Mouse (Mus musculus) frontal cortex, adult (tissue): ENCODE results near the gene Scaf4.
A peak's percentile ranks its signal among the peaks of the same experiment; 100 is the strongest.

Experiments used
- ATAC-seq: cut with Nextera tagmentation; 2 replicates; pipeline ENCODE4 v1.9.2; 2017; ENCODE audit warnings: mild to moderate bottlenecking, moderate library complexity, mixed read lengths; ENCODE audit not compliant: low TSS enrichment

The Scaf4 gene

DNA sequence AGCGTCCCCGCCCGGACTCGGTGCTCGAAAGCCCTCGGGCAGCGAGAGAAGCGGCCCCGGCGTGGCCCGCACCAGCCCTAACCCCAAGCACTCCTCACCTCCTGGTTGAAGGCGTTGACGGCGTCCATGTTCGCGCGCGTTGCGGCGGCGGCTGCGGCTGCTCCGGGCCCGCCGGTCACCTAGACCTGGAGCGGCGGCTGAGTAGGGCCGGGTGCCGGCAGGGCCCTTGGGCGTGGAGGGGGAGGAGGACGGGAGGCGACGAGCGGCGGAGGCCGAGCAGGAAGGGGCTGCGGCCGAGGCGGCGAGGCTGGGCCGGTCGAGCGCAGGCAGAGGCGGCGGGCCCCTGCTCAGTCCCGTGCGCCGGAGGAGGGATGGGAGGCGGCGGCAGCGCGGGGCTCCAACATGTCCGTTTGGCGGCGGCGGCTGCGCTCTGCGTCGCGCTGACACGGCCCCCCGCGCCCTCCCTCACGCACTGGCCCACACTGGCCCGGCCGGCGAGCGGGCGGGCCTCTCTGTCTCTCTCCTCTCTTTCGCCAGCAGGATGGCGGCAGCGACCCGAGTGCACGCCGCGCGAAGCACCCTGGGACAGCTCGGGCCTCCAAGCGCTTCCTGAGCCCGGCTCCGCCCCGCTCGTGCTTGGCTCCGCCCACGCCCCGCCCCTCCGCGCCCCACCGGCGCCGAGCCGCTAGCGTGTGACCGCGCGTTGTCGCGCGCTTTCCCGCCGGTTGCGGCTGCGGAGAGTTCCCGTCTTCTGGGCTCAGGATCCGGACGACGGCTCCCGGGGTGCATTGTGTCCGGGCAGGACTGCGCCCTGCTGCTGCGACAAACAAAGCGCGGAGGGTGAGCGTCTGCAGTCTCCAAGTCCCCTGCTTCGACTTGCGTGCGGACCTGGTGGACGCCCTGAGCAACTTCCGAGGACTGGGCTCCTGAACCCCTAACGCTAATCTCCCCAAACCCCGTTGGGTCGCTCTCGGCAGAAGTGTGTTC is at the start of gene Scaf4:
Gene Scaf4, minus strand, starts transcription at position 599 of the 987 bp plus-strand sequence.
- peak; percentile 95 for ATAC-seq

- ATAC-seq = no peak
Observed at GRCm38 (mm10) chr16:90332553-90332952, 48.2 kb upstream of the Scaf4 start.

DNA sequence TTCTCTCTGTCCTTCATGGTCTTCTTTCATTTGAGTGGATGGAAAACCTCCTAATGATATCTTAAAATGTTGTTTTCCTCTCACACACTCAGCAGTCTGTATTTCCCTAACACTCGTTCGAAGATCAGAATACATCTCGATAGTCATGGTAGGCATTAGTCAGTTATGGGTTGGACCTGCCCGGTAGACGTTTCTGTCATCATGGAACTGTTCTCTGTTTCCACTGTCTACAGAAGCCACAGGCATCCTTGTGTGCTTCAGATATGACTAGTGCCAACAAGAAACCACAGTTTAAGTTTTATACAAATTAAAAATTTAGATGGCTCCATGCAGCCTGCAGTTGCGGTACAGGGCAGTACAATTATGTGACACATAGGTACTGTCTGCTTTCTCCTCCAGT is 46.7 kb upstream of the Scaf4 start:
- no peak for ATAC-seq

- ATAC-seq = peak; percentile 89
Observed at GRCm38 (mm10) chr16:90329511-90329910, 45.2 kb upstream of the Scaf4 start.

- ATAC-seq = peak; percentile 96
Observed at GRCm38 (mm10) chr16:90322850-90323528, 38.7 kb upstream of the Scaf4 start.

GRCm38 (mm10) chr16:90319321-90319720 is 35.0 kb upstream of the Scaf4 start:
- ATAC-seq = no peak

- peak; percentile 55; the same call in 1 of the 2 replicates for ATAC-seq
Observed at GRCm38 (mm10) chr16:90318372-90318926, 34.1 kb upstream of the Scaf4 start.

DNA sequence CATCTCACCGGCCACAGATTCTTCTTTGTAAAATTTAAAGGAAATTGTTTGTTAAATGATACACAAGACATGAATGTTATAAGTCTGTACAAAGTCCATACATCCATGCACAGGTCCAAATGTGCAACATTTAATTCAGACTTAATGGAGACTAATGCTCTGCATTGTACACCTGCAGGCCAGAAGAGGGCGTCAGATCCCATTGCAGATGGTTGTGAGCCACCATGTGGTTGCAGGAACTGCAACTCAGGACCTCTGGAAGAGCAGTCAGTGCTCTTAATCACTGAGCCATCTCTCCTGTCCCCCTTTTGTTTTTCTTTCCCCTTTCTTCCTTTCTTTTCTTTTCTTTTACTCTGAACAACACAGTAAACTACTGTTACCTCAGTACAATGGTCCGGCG is 33.5 kb upstream of the Scaf4 start:
- ATAC-seq = no peak

GRCm38 (mm10) chr16:90315881-90316280 is 31.6 kb upstream of the Scaf4 start:
- no peak for ATAC-seq

- peak; percentile 90 for ATAC-seq
Observed at GRCm38 (mm10) chr16:90312449-90313082, 28.3 kb upstream of the Scaf4 start.

GRCm38 (mm10) chr16:90310488-90311135 is 26.3 kb upstream of the Scaf4 start:
- ATAC-seq = no peak

GRCm38 (mm10) chr16:90309784-90310183 is 25.5 kb upstream of the Scaf4 start:
- ATAC-seq = no peak

DNA sequence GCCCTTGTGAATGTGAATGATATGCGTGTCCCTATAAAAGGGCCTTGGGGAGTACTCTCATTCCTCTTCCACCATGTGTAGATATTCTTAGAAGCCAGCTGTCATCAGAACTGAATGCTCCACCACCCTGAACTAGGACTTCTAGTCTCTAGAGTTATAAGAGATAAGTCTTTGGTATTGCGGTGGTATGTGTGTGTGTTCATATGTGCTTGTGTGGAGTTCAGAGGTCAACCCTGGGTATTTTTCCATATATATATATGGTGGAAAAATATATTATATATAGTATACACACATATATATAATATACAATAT is 19.6 kb upstream of the Scaf4 start:
- ATAC-seq = no peak

GRCm38 (mm10) chr16:90303286-90303987 is 19.1 kb upstream of the Scaf4 start:
- no peak for ATAC-seq

GRCm38 (mm10) chr16:90301706-90302105 is 17.4 kb upstream of the Scaf4 start:
- ATAC-seq = no peak

DNA sequence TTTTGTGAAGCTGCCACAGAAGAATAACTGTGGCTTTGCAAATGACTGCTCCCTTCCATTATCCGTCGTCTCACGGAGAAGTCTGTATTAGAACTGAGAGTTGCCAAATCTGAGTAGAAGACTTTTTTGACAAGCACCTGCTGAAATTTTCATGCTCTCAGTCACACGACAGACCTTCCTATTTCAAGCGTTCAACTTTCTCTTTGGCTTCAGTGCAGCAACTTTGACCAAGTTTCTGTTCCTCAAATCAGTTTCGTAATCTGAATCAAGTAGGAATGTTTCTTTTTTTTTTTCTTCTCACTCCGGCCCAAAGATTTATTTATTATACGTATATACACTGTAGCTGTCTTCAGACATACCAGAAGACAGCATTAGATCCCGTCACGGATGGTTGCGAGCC is 16.6 kb upstream of the Scaf4 start:
- ATAC-seq = no peak

DNA sequence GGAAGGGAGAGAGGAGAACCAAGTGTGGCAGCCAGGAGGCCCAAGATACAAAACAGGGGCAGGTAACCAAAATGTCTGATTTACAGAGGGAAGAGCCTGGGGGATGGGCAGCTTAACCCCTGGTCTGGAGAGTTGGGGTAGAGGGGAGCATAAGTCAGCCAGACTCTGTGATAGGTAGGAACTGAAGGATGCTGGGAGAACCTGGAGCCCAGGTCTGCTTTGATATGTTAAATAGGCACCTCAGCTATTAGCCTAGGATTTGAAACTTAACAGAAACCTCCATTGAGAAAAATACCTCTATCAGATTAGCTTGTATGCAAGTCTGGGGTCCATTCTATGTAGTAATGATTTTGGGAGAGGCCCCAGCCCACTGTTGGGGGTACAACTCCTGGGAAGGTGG is 15.3 kb upstream of the Scaf4 start:
- no peak for ATAC-seq

DNA sequence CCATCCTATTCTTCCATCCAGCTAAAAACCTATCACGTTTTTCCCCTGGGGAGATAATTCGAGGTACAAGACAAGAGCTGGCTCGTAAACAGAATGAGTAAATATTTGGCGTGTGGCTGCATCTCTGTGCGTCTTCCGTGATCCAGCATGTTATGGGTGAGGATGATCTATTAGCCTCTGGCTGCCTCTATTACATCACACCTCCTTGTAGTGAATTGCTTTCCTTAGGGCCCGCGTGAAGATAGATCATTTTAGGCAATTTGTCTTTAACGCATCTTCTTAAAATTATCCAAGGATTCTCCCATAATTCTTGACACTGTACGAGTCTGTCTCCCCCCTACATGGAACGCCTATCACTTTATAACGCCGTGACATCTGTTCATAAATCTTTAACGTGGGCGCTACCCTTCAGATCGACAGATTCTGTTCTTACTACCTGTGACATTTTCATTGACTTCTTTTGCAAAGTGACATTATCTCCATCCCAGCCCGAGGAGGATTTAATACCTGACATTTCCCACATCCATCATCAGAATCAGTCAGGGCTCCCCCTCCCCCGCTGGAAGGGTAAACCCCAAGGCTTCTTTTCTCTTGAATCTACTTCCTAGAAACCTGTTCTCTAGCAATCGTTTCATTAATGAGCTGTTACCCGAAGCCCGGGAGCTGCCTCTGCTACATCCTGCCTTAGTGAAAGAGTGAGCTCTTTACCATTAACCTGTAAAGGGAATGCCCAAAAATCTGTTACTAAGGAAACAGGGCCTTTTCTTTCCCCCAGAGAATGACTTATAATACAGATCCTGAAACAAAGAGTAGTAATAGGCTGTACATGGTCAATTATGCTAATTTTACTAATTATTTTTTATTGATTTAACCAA is 14.4 kb upstream of the Scaf4 start:
- ATAC-seq = no peak

DNA sequence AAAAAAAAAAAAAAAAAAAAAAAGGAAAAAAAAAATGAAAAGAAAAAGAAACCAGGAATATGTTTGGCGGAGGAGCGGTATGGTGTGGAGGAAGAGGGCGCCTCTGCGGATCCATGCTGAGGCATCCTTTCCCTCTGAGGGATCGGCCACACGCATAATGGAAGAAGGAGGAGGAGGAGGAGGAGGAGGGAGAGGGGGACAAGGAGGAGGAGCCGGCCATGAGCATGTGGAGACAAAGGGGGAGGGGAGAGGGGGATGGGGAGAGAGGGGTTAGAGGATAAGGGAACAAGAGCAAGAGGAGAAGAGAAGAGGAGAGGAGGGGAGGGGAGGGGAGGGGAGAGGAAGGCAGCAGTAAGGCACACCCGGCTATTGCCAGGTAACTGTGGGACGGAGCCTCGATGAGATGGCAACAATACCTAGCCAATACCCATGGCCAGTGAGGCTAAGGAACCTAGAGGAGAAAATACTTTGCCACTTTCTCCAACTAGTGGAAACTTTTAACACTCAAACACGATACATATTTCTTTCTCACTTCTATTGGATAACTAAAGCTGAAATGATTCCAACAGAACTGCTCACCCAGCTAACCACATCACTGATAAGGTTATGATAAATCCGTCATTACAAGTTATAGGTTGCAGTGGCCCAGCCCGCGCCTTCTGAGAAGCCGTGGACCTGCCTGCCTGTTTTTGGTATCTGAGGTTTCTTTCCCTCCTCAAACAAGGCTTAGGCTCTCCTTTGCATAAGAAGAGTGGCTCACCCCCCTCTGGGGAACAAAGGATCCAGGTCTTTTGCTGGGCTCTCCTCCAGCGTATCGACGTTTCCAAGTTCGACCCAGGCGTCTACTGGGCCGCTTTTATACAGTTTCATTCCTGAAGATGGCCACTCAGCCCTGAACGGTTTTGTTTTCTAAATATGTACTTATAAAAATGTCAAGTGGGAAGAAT is 13.4 kb upstream of the Scaf4 start:
- no peak for ATAC-seq
